Mouse (Mus musculus) embryonic fibroblast, embryonic 13.5 days (primary cell): ENCODE measurements at regions not wholly inside any gene's neighbourhood (a gene's known extent, or its start where the extent isn't known, plus 50 kb on each side); places are given as distances from the start of the nearest gene placed in this dataset.
"Not testable (repeated sequence)": the region's sequence is repeated elsewhere in the genome, so short reads cannot be mapped to it uniquely, and the experiment has no call there.

ENCODE experiments used
- CTCF ChIP-seq: IDR thresholded peaks from 2 replicates; pipeline ENCODE4 v1.5.1; 2011; ENCODE audit warnings: mild to moderate bottlenecking, control low read depth, low read length, moderate library complexity, borderline replicate concordance; ENCODE audit not compliant: insufficient read depth
- POLR2A ChIP-seq: IDR thresholded peaks from 2 replicates; pipeline ENCODE4 v1.6.1; 2011; ENCODE audit warnings: low read depth, mild to moderate bottlenecking, control low read depth, low read length, moderate library complexity

DNA sequence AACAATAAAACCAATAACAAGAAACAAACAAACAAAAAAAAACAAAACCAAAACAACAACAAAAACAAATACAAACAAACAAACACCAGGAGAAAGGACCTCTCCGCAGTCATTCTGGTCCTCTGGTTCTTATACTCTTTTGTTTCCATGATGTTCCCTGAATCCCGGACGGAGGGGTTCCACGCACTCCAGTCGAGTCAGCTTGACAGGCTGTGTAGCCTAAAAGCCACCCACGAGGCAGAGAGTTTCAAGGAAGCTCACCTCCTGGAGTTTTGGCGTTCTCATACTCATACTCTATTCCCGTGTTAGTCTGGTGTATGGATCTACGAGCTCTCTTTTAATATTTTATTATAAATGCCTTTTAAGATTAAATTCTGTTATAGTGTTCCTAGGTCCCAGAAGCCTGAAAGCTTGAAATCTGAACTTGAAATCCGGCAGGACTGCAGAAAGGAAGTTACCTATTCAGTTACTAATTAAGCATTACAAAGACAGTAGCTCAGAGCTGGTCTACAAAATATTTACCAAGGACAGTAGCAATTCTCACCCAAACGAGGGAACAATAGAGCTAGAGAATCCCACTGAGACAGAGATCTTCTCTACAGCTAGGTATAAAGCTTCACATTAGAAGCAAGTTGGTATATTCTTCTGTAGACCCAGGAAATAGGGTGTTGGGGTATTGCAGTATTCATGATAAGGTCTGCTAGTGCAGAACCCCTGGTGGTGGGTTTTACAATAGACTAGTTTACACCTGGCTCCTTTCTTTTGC lies 71.6 kb upstream of the Prlr start:
- not testable (repeated sequence) for TF ChIP-seq POLR2A, CTCF
